Mouse (Mus musculus) kidney, adult 2 months (tissue): ENCODE results near the gene Dynlt1b.
"Not testable (repeated sequence)": the region's sequence is repeated elsewhere in the genome, so short reads cannot be mapped to it uniquely, and the experiment has no call there.

ENCODE experiments used
- CTCF ChIP-seq: fragments of 200-500 bp; conservative IDR thresholded peaks from 2 replicates; pipeline ENCODE4 v1.5.1; 2011; ENCODE audit warnings: low read depth, mild to moderate bottlenecking, control low read depth, low read length, moderate library complexity, mixed read lengths; ENCODE audit not compliant: insufficient read depth, insufficient read length
- POLR2A ChIP-seq: fragments of 200-500 bp; IDR thresholded peaks from one replicate; pipeline ENCODE4 v1.6.1; 2011; ENCODE audit warnings: low read depth, low read length, control low read depth

GRCm38 (mm10) chr17:6390731-6391130 is 39.2 kb upstream of the Dynlt1b start:
- TF ChIP-seq POLR2A, CTCF: not testable (repeated sequence)
